Mouse (Mus musculus): ENCODE data around the gene Klhl18. TPM values are rescaled to one million over a fixed set of nuclear protein-coding genes. Genes with fewer than 3 reads are reported as not detected.

Gene Klhl18
- total and polyA plus RNA-seq, 3 experiments: 8.7 to 13.4 (median 9.7) TPM

Other genes starting within 250 kb of the Klhl18 start
- gene Cspg5, start 232.9 kb downstream of the Klhl18 start, total RNA-seq (2021): 10 to 100 TPM; 18.0 to 19.6 TPM
- gene Cspg5, start 232.9 kb downstream of the Klhl18 start, polyA plus RNA-seq (2012; rRNA removed): 10.8 and 13.9 TPM in 2 replicates
- 10 to 100 TPM in 1 of 2 experiments, 1 to 10 TPM in 1; 5.6 to 11.3 TPM for gene Elp6, start 171.5 kb downstream of the Klhl18 start, total RNA-seq (2021)
- gene Elp6, start 171.5 kb downstream of the Klhl18 start, polyA plus RNA-seq (2012; rRNA removed): 9.9 and 10.3 TPM in 2 replicates
- gene Scap, start 143.4 kb downstream of the Klhl18 start, total RNA-seq (2021): 100 to 1,000 TPM in 1 of 2 experiments, 10 to 100 TPM in 1; 98.3 to 148 TPM
- 99.4 and 112 TPM in 2 replicates for gene Scap, start 143.4 kb downstream of the Klhl18 start, polyA plus RNA-seq (2012; rRNA removed)
- 10 to 100 TPM; 62.9 to 72.5 TPM for gene Ptpn23, start 68.5 kb downstream of the Klhl18 start, total RNA-seq (2021)
- gene Ptpn23, start 68.5 kb downstream of the Klhl18 start, polyA plus RNA-seq (2012; rRNA removed): 64.5 and 88.5 TPM in 2 replicates
- gene Ngp, start 56.9 kb downstream of the Klhl18 start, total RNA-seq (2021): 1 to 10 TPM in 1 of 2 experiments, not detected in 1; 2.2 TPM
- gene Ngp, start 56.9 kb downstream of the Klhl18 start, polyA plus RNA-seq (2012; rRNA removed): not detected in 2 replicates
- gene Kif9, start 264 bp upstream of the Klhl18 start, total RNA-seq (2021): 1 to 10 TPM in 1 of 2 experiments, under 1 TPM in 1; 0.86 to 1.3 TPM
- gene Kif9, start 264 bp upstream of the Klhl18 start, polyA plus RNA-seq (2012; rRNA removed): 0.27 and 0.47 TPM in 2 replicates
- gene Setd2, start 55.9 kb upstream of the Klhl18 start, total RNA-seq (2021): 10 to 100 TPM; 49.1 to 75.8 TPM
- 23.3 and 25.9 TPM in 2 replicates for gene Setd2, start 55.9 kb upstream of the Klhl18 start, polyA plus RNA-seq (2012; rRNA removed)
- gene Nradd, start 147.8 kb upstream of the Klhl18 start, total RNA-seq (2021): 10 to 100 TPM; 12.0 to 14.5 TPM
- gene Nradd, start 147.8 kb upstream of the Klhl18 start, polyA plus RNA-seq (2012; rRNA removed): 27.6 and 30.2 TPM in 2 replicates
- gene Nbeal2, start 177.5 kb upstream of the Klhl18 start, total RNA-seq (2021): 1 to 10 TPM; 5.5 to 7.1 TPM
- 22.5 and 30.8 TPM in 2 replicates for gene Nbeal2, start 177.5 kb upstream of the Klhl18 start, polyA plus RNA-seq (2012; rRNA removed)
- gene Ccdc12, start 179.8 kb upstream of the Klhl18 start, total RNA-seq (2021): 10 to 100 TPM; 51.6 to 71.6 TPM
- gene Ccdc12, start 179.8 kb upstream of the Klhl18 start, polyA plus RNA-seq (2012; rRNA removed): 38.4 and 45.5 TPM in 2 replicates